Mouse (Mus musculus) stomach, postnatal 0 days (tissue): ENCODE measurements at regions not wholly inside any gene's neighbourhood (a gene's known extent, or its start where the extent isn't known, plus 50 kb on each side); places are given as distances from the start of the nearest gene placed in this dataset.

Source experiments
- CTCF ChIP-seq: IDR thresholded peaks from 2 replicates; pipeline ENCODE4 v1.5.1; 2016; ENCODE audit warnings: antibody characterized with exemption, low read depth, mild to moderate bottlenecking, moderate library complexity
- EP300 ChIP-seq: optimal IDR thresholded peaks from 2 replicates; pipeline ENCODE3; 2016; ENCODE audit warnings: antibody characterized with exemption

DNA sequence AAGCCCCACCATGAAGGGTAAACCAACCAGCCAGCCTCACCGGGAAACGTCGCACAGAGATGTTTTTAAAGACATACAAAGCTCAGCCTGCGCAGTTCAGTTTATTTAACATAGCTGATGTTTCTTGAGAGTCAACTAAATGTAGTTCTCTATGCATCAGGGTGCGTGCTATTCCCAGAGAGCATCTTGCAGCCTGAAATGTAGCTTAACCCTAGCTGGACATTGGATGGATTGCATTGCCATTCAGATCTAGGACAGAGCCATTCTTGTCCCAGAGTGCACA lies 145.7 kb downstream of the Sox2 start:
- no peak for TF ChIP-seq CTCF
- TF ChIP-seq EP300, result no peak
